Mouse (Mus musculus) heart, embryonic 15.5 days (tissue): ENCODE data around the gene Abca1. TPM values are rescaled to one million over a fixed set of nuclear protein-coding genes. Genes with fewer than 3 reads are reported as not detected.

Experiments used
- ATAC-seq: fragments of 200-750 bp; cut with Nextera tagmentation; replicated peaks from 2 replicates; pipeline ENCODE4 v1.8.0; 2017; ENCODE audit warnings: low read depth, moderate TSS enrichment; ENCODE audit not compliant: insufficient number of reproducible peaks, insufficient read depth, low FRiP score
- H3K27ac ChIP-seq: fragments of 300-500 bp; sonication (generic); 2 replicates; pipeline ENCODE4 v1.5.1; 2015; ENCODE audit warnings: mild to moderate bottlenecking, inconsistent platforms
- H3K27me3 ChIP-seq: fragments of 300-500 bp; sonication (generic); 2 replicates; pipeline ENCODE4 v1.6.1; 2015; ENCODE audit warnings: inconsistent platforms
- H3K36me3 ChIP-seq: fragments of 300-500 bp; sonication (generic); 2 replicates; pipeline ENCODE4 v1.6.1; 2015; ENCODE audit warnings: mild to moderate bottlenecking, inconsistent platforms
- H3K4me1 ChIP-seq: fragments of 300-500 bp; sonication (generic); replicated peaks from 2 replicates; pipeline ENCODE4 v1.6.1; 2015; ENCODE audit warnings: inconsistent platforms
- H3K4me2 ChIP-seq: fragments of 300-500 bp; sonication (generic); 2 replicates; pipeline ENCODE4 v1.6.1; 2015; ENCODE audit warnings: inconsistent platforms, mild to moderate bottlenecking, moderate library complexity
- H3K4me3 ChIP-seq: fragments of 300-500 bp; sonication (generic); 2 replicates; pipeline ENCODE4 v1.5.1; 2015; ENCODE audit warnings: mild to moderate bottlenecking, inconsistent platforms
- H3K9ac ChIP-seq: fragments of 300-500 bp; sonication (generic); 2 replicates; pipeline ENCODE4 v1.6.1; 2015; ENCODE audit warnings: mild to moderate bottlenecking, inconsistent platforms
- H3K9me3 ChIP-seq: fragments of 300-500 bp; sonication (generic); replicated peaks from 2 replicates; pipeline ENCODE4 v1.6.1; 2016; ENCODE audit warnings: inconsistent platforms
- WGBS: fragments of 180-500 bp; shearing (Covaris S2); methylation state at CpG from one replicate; pipeline ENCODE4 v1.1.7; 2015; ENCODE audit warnings: mixed read lengths; 5-methylcytosine and 5-hydroxymethylcytosine counted together
- polyA plus RNA-seq: library from polyadenylated mRNA; unstranded; fragments of >200 nt; fragmentation: Nextera tagmentation; extraction: Ambion mirVana; gene quantifications from 2 replicates; pipeline ENCODE4 v1.2.1, GENCODE M21; 2015

Abca1 gene
- polyA plus RNA-seq, 1 experiment from 2014 or later, result 4.4 TPM

- no peak overlapping the region for H3K4me3 ChIP-seq
- H3K27ac ChIP-seq, result no peak overlapping the region
- no peaks in the 10 kb centered on the region for H3K27me3 ChIP-seq
- H3K4me1 ChIP-seq, result peaks cover 18% of the 10 kb centered on the region
- H3K9me3 ChIP-seq, result no peaks in the 10 kb centered on the region
- no peak for ATAC-seq
- no peaks in the 10 kb centered on the region for H3K36me3 ChIP-seq
- WGBS, result 90% methylated on average over 4 of the region's 5 CpGs
- H3K4me2 ChIP-seq, result no peak overlapping the region
- no peak overlapping the region for H3K9ac ChIP-seq
Measured at GRCm38 (mm10) chr4:53149644-53150043, 10.1 kb downstream of the Abca1 start.

GRCm38 (mm10) chr4:53148817-53149216, 10.9 kb downstream of the Abca1 start:
- Histone ChIP-seq H3K27ac (no peak overlapping the region), H3K4me2 (no peak overlapping the region), H3K9ac (no peak overlapping the region), H3K4me1 (peaks cover 21% of the 10 kb centered on the region), H3K9me3 (no peaks in the 10 kb centered on the region), H3K27me3 (no peaks in the 10 kb centered on the region), H3K36me3 (no peaks in the 10 kb centered on the region), H3K4me3 (no peak overlapping the region)
- WGBS, result 78% methylated on average over 2 of the region's 2 CpGs
- no peak; the same call in 1 of the 2 replicates for ATAC-seq

- 18% methylated on average over 2 of the region's 2 CpGs for WGBS
- H3K27ac ChIP-seq, result no peak overlapping the region
Measured at GRCm38 (mm10) chr4:53147454-53147853, 12.2 kb downstream of the Abca1 start.

GRCm38 (mm10) chr4:53147046-53147445, 12.6 kb downstream of the Abca1 start:
- WGBS, result 46% methylated on average over 4 of the region's 4 CpGs
- H3K27me3 ChIP-seq, result no peaks in the 10 kb centered on the region
- H3K4me2 ChIP-seq, result no peak overlapping the region
- no peak overlapping the region for H3K27ac ChIP-seq
- no peak for ATAC-seq
- H3K9ac ChIP-seq, result no peak overlapping the region
- peaks cover 18% of the 10 kb centered on the region for H3K4me1 ChIP-seq
- H3K4me3 ChIP-seq, result no peak overlapping the region
- H3K9me3 ChIP-seq, result no peaks in the 10 kb centered on the region
- no peaks in the 10 kb centered on the region for H3K36me3 ChIP-seq

More at GRCm38 (mm10) chr4:53147454-53147853, 12.2 kb downstream of the Abca1 start:
- H3K4me1 ChIP-seq, result peaks cover 18% of the 10 kb centered on the region
- H3K4me2 ChIP-seq, result no peak overlapping the region
- H3K4me3 ChIP-seq, result no peak overlapping the region
- H3K27me3 ChIP-seq, result no peaks in the 10 kb centered on the region
- no peaks in the 10 kb centered on the region for H3K36me3 ChIP-seq
- no peak for ATAC-seq
- H3K9ac ChIP-seq, result no peak overlapping the region
- no peaks in the 10 kb centered on the region for H3K9me3 ChIP-seq

- H3K27ac ChIP-seq, result no peak overlapping the region
- no peak for ATAC-seq
- WGBS, result 80% methylated on average over 12 of the region's 12 CpGs
Measured at GRCm38 (mm10) chr4:53146227-53146949, 13.3 kb downstream of the Abca1 start.

GRCm38 (mm10) chr4:53145434-53146168, 14.1 kb downstream of the Abca1 start:
- Histone ChIP-seq H3K4me3 (no peak overlapping the region), H3K27me3 (no peaks in the 10 kb centered on the region), H3K27ac (no peak overlapping the region), H3K4me1 (peaks cover 18% of the 10 kb centered on the region), H3K9me3 (no peaks in the 10 kb centered on the region), H3K9ac (no peak overlapping the region), H3K4me2 (no peak overlapping the region), H3K36me3 (no peaks in the 10 kb centered on the region)
- WGBS, result 66% methylated on average over 12 of the region's 12 CpGs
- no peak for ATAC-seq

More at GRCm38 (mm10) chr4:53146227-53146949, 13.3 kb downstream of the Abca1 start:
- H3K9me3 ChIP-seq, result no peaks in the 10 kb centered on the region
- H3K27me3 ChIP-seq, result no peaks in the 10 kb centered on the region
- no peaks in the 10 kb centered on the region for H3K36me3 ChIP-seq
- no peak overlapping the region for H3K9ac ChIP-seq
- H3K4me1 ChIP-seq, result peaks cover 18% of the 10 kb centered on the region
- H3K4me2 ChIP-seq, result no peak overlapping the region
- no peak overlapping the region for H3K4me3 ChIP-seq

GRCm38 (mm10) chr4:53144571-53144970, 15.1 kb downstream of the Abca1 start:
- Histone ChIP-seq H3K27me3 (no peaks in the 10 kb centered on the region), H3K9me3 (no peaks in the 10 kb centered on the region), H3K4me1 (peaks cover 18% of the 10 kb centered on the region), H3K4me2 (no peak overlapping the region), H3K36me3 (no peaks in the 10 kb centered on the region), H3K27ac (no peak overlapping the region), H3K4me3 (no peak overlapping the region), H3K9ac (no peak overlapping the region)
- no peak for ATAC-seq
- 74% methylated on average over 10 of the region's 10 CpGs for WGBS

- Histone ChIP-seq H3K9me3 (no peaks in the 10 kb centered on the region), H3K4me3 (no peak overlapping the region), H3K9ac (no peak overlapping the region), H3K4me2 (peak overlapping the region; percentile 6; the same call in 1 of the 2 replicates), H3K27ac (no peak overlapping the region), H3K36me3 (no peaks in the 10 kb centered on the region), H3K4me1 (peaks cover 18% of the 10 kb centered on the region), H3K27me3 (no peaks in the 10 kb centered on the region)
- 39% methylated on average over 8 of the region's 8 CpGs for WGBS
- ATAC-seq, result no peak
Measured at GRCm38 (mm10) chr4:53144021-53144420, 15.7 kb downstream of the Abca1 start.

GRCm38 (mm10) chr4:53140678-53141077, 19.0 kb downstream of the Abca1 start:
- no peak overlapping the region for H3K9ac ChIP-seq
- no peaks in the 10 kb centered on the region for H3K9me3 ChIP-seq
- no peaks in the 10 kb centered on the region for H3K27me3 ChIP-seq
- no peak overlapping the region for H3K4me2 ChIP-seq
- no peaks in the 10 kb centered on the region for H3K36me3 ChIP-seq
- ATAC-seq, result no peak
- no peak overlapping the region for H3K4me3 ChIP-seq
- H3K27ac ChIP-seq, result no peak overlapping the region
- WGBS, result 85% methylated on average over 6 of the region's 6 CpGs
- H3K4me1 ChIP-seq, result peaks cover 12% of the 10 kb centered on the region

- Histone ChIP-seq H3K27me3 (no peaks in the 10 kb centered on the region), H3K36me3 (no peaks in the 10 kb centered on the region), H3K9me3 (no peaks in the 10 kb centered on the region), H3K4me2 (no peak overlapping the region), H3K4me3 (no peak overlapping the region), H3K27ac (no peak overlapping the region), H3K9ac (no peak overlapping the region), H3K4me1 (peaks cover 8% of the 10 kb centered on the region)
- 68% methylated on average over 2 of the region's 2 CpGs for WGBS
- no peak for ATAC-seq
Measured at GRCm38 (mm10) chr4:53139495-53139894, 20.2 kb downstream of the Abca1 start.

- Histone ChIP-seq H3K27ac (no peak overlapping the region), H3K9ac (no peak overlapping the region), H3K36me3 (no peaks in the 10 kb centered on the region), H3K4me1 (peaks cover 3% of the 10 kb centered on the region), H3K4me3 (no peak overlapping the region), H3K4me2 (no peak overlapping the region), H3K9me3 (no peaks in the 10 kb centered on the region), H3K27me3 (no peaks in the 10 kb centered on the region)
- no peak for ATAC-seq
- whole genome bisulfite sequencing, result 68% methylated on average over 3 of the region's 3 CpGs
Measured at GRCm38 (mm10) chr4:53138974-53139373, 20.7 kb downstream of the Abca1 start.
